Mouse (Mus musculus): ENCODE data around the gene Ifrd1. TPM values are rescaled to one million over a fixed set of nuclear protein-coding genes. Genes with fewer than 3 reads are reported as not detected.

Ifrd1 gene
- total RNA-seq, 1 experiment from 2014 or later: 133 TPM

- no peak for DNase-seq
These were observed 5.1 kb downstream of the Ifrd1 start for GRCm38 (mm10) chr12:40243241-40243640.

GRCm38 (mm10) chr12:40239161-40239560, 9.1 kb downstream of the Ifrd1 start:
- DNase-seq: no peak

- DNase-seq: no peak
These were observed 16.1 kb downstream of the Ifrd1 start for GRCm38 (mm10) chr12:40232231-40232630.

- no peak for DNase-seq
These were observed 16.7 kb downstream of the Ifrd1 start for GRCm38 (mm10) chr12:40231632-40232031.

GRCm38 (mm10) chr12:40224171-40224880, 24.0 kb downstream of the Ifrd1 start:
- DNase-seq: no peak

GRCm38 (mm10) chr12:40223676-40224075, 24.6 kb downstream of the Ifrd1 start:
- DNase-seq: no peak

- DNase-seq: peak; percentile 99
These were observed 25.2 kb downstream of the Ifrd1 start for GRCm38 (mm10) chr12:40223082-40223619.

- peak; percentile 92 for DNase-seq
These were observed 25.8 kb downstream of the Ifrd1 start for GRCm38 (mm10) chr12:40222251-40223081.

GRCm38 (mm10) chr12:40221611-40222010, 26.7 kb downstream of the Ifrd1 start:
- no peak for DNase-seq

GRCm38 (mm10) chr12:40220896-40221295, 27.4 kb downstream of the Ifrd1 start:
- no peak for DNase-seq

GRCm38 (mm10) chr12:40220001-40220570, 28.2 kb downstream of the Ifrd1 start:
- peak; percentile 43 for DNase-seq

- DNase-seq: no peak
These were observed 29.8 kb downstream of the Ifrd1 start for GRCm38 (mm10) chr12:40218430-40218945.

- DNase-seq: no peak
These were observed 30.5 kb downstream of the Ifrd1 start for GRCm38 (mm10) chr12:40217776-40218175.

- DNase-seq: no peak
These were observed 33.1 kb downstream of the Ifrd1 start for GRCm38 (mm10) chr12:40214888-40215876.

- DNase-seq: no peak
These were observed 39.3 kb downstream of the Ifrd1 start for GRCm38 (mm10) chr12:40209049-40209448.

- no peak for DNase-seq
These were observed 40.4 kb downstream of the Ifrd1 start for GRCm38 (mm10) chr12:40207909-40208308.

- peak; percentile 2 for DNase-seq
These were observed 45.9 kb downstream of the Ifrd1 start for GRCm38 (mm10) chr12:40202161-40203035.

GRCm38 (mm10) chr12:40200484-40201235, 47.6 kb downstream of the Ifrd1 start:
- no peak for DNase-seq

- peak; percentile 35 for DNase-seq
These were observed 48.4 kb downstream of the Ifrd1 start for GRCm38 (mm10) chr12:40199795-40200402.

All from adrenal gland, postnatal 25 days (tissue).